Mouse (Mus musculus) ES-CJ7 (cell line): ENCODE results near the gene Ifngr2.

Experiments
- DNase-seq: peaks from one replicate; pipeline ENCODE4 v3.0.0; 2011; ENCODE audit warnings: low read depth, low spot score

The Ifngr2 gene

GRCm38 (mm10) chr16:91536372-91536771 lies 10.5 kb upstream of the Ifngr2 start:
- DNase-seq, result no peak

GRCm38 (mm10) chr16:91537065-91537464 lies 9.8 kb upstream of the Ifngr2 start:
- no peak for DNase-seq

GRCm38 (mm10) chr16:91538051-91538450 lies 8.8 kb upstream of the Ifngr2 start:
- no peak for DNase-seq

GRCm38 (mm10) chr16:91538513-91538912 lies 8.4 kb upstream of the Ifngr2 start:
- no peak for DNase-seq

- DNase-seq, result no peak
Observed at GRCm38 (mm10) chr16:91541573-91542081, 5.2 kb upstream of the Ifngr2 start.

- no peak for DNase-seq
Observed at GRCm38 (mm10) chr16:91543619-91544018, 3.3 kb upstream of the Ifngr2 start.

GRCm38 (mm10) chr16:91545597-91546281 lies 1.1 kb upstream of the Ifngr2 start:
- no peak for DNase-seq

- DNase-seq, result no peak
Observed at GRCm38 (mm10) chr16:91546391-91546835, 459 bp upstream of the Ifngr2 start.

GRCm38 (mm10) chr16:91547974-91548373 lies 1.1 kb downstream of the Ifngr2 start:
- DNase-seq, result no peak

- no peak for DNase-seq
Observed at GRCm38 (mm10) chr16:91548586-91548985, 1.7 kb downstream of the Ifngr2 start.

- no peak for DNase-seq
Observed at GRCm38 (mm10) chr16:91548996-91549395, 2.1 kb downstream of the Ifngr2 start.

- DNase-seq, result no peak
Observed at GRCm38 (mm10) chr16:91549616-91550015, 2.7 kb downstream of the Ifngr2 start.

GRCm38 (mm10) chr16:91551081-91551524 lies 4.2 kb downstream of the Ifngr2 start:
- DNase-seq, result no peak

GRCm38 (mm10) chr16:91552072-91552471 lies 5.2 kb downstream of the Ifngr2 start:
- peak; percentile 35 for DNase-seq

- DNase-seq, result no peak
Observed at GRCm38 (mm10) chr16:91553625-91554024, 6.8 kb downstream of the Ifngr2 start.

- peak; percentile 62 for DNase-seq
Observed at GRCm38 (mm10) chr16:91555017-91555605, 8.2 kb downstream of the Ifngr2 start.

- DNase-seq, result no peak
Observed at GRCm38 (mm10) chr16:91556659-91557058, 9.8 kb downstream of the Ifngr2 start.

GRCm38 (mm10) chr16:91557214-91557613 lies 10.3 kb downstream of the Ifngr2 start:
- DNase-seq, result no peak

- DNase-seq, result peak; percentile 28
Observed at GRCm38 (mm10) chr16:91557693-91558092, 10.8 kb downstream of the Ifngr2 start.

GRCm38 (mm10) chr16:91561099-91561498 lies 14.2 kb downstream of the Ifngr2 start:
- peak; percentile 37 for DNase-seq

- peak; percentile 69 for DNase-seq
Observed at GRCm38 (mm10) chr16:91561541-91562457, 14.9 kb downstream of the Ifngr2 start.
